Mouse (Mus musculus) urinary bladder, adult 18-20 months (tissue): ENCODE data around the gene Serpine3.
A peak's percentile ranks its signal among the peaks of the same experiment; 100 is the strongest.
"Not testable (repeated sequence)": the region's sequence is repeated elsewhere in the genome, so short reads cannot be mapped to it uniquely, and the experiment has no call there.

Experiments used
- DNase-seq, 2 experiments: peaks; one replicate each; pipeline ENCODE4 v3.0.0; 2022; ENCODE audit warnings: low spot score in 2 of 2, mixed read lengths in 2 of 2

The Serpine3 gene

GRCm38 (mm10) chr14:62663367-62663766, at the start of gene Serpine3:
Gene Serpine3 (plus strand): TSS chr14:62663667.
- no peak for DNase-seq

DNA sequence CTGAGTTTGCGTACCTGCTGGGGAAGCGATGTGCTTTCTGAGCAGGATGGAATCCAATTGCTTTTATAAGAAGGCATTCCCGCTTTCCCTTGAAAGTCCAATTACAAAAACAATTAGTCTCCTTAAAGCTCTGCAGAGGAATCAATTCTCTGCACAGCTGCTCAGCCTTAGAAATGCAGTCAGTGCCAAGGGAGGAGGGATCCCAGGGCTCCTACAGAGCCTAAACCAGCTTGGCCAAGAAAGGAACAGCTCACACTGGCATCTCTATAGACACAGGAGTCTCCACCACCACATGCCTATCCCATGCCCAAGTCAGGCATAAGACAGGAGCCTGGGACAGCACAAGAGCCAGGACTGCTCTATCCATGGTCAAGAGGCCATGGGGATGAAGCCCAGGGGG, 41.1 kb upstream of the Serpine3 start:
- DNase-seq = no peak

GRCm38 (mm10) chr14:62627951-62628350, 35.5 kb upstream of the Serpine3 start:
- no peak for DNase-seq

DNA sequence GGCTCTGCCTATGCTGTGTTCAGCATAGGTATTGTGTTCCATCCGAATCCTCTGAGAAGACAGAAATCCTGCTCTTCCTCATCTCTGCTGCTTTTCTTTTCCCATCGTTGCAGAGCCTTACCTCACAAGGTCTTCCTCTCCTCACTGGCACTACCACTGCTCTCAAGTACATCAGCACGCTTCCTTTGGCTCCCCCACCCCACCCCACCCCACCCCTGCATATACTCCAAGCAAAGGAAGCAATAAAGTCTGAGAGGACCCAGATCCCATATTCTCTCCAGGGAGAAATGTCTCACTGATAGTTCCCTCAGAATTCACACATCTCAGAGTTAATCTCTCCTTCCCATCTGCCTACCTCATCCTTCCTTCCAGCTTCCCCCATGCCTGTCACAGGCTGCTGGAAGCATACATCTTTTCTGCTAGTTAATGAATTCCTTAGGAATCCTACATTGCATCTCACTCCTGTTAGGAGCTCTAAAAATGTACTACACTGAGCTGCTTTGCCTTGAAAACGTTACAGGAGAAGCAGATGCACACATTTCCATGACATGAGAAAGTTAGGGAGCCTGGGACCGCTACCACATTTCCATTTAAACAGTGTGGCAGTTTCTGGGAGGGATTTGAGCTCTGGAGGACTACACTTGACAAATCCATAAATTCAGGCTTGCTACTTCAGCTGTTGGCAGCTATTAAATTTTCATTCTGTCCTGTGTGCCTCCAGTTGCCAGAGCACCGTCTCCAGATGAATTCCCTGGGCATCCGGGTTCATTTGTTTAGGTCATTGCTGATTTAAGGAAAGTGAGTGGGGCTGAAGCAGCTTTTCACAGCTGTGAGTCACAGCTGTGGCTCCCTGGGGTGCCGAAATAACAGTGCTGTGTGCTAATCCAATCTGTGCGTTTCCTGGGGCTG, 25.8 kb upstream of the Serpine3 start:
- no peak for DNase-seq

- no peak for DNase-seq
Measured at GRCm38 (mm10) chr14:62638345-62638702, 25.1 kb upstream of the Serpine3 start.

DNA sequence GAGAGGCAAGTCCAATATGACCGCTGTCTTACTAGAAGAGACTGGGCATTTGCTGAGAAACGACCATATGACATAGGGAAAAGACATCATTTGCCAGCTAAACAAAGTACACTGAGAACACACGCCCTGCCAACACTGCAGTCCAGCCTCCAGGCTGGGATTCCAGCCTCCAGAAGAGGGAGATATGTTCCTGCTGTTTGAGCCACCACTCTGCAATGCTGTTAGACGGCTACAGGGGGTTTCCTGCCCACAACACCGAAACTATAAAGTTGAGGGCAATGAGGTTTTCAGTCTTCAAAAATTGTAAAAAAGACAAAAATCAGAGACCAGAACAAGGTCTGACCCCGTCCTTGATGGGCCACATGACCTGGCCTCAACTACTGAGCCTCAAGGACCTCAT, 24.4 kb upstream of the Serpine3 start:
- no peak for DNase-seq

DNA sequence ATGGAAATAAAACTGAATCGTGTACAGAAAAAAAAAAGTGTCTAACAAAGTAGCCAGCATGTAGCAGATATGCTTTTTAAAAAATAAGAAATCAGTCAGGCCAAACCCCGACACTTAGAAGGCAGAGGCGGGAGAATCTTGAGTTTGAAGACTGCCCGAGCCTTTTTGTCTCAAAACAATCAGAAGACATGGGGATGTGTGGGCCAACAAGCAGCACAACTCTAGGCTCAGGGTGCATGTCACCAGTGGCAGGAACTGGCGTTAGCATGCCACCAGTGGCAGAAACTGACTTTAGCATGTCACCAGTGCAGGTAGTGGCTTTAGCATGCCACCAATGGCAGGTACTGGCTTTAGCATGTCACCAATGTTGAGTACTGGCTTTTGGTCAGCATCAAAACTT, 23.9 kb upstream of the Serpine3 start:
- no peak for DNase-seq

DNA sequence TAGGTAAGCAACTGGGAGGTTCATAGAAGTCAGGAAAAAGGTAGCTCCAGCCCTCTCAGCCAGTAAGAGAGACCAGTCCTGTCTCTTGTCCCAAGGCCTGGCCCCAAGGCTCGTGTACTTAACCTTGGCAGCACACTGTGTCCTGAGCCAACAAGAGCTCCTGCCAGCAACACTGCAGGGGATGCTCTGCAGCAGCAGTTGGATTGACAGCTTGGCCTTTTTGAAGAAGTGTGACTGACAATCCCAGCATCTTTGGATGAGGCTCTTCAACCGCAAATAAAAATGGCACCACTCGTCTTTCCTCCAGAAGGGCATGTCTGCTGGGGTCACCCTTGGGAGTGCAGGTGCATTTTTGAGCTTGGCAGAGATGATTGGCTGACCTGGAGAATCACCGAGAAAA, 23.1 kb upstream of the Serpine3 start:
- no peak for DNase-seq

GRCm38 (mm10) chr14:62642368-62642767, 21.1 kb upstream of the Serpine3 start:
- not testable (repeated sequence) for DNase-seq

GRCm38 (mm10) chr14:62648405-62648804, 15.1 kb upstream of the Serpine3 start:
- DNase-seq = no peak

GRCm38 (mm10) chr14:62650376-62650775, 13.1 kb upstream of the Serpine3 start:
- DNase-seq = no peak

DNA sequence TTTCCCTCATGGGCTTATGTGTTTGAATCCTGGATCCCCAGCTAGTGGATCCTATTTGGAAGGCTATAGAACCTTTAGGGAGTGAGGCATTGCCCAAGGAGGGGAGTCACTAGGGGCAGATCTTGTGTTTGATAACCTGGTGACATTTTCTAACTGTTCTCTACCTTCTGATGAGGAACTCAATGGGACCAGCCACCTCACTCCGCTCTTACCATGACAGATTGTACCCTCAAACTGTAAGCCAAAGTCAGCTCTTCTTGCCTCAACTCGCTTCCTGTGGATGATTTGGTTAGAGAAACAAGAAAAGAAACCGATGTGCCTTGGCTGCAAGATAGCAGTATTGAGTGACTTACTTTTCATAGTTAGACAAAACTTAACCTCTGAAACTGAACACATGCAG, 11.7 kb upstream of the Serpine3 start:
- DNase-seq = no peak

DNA sequence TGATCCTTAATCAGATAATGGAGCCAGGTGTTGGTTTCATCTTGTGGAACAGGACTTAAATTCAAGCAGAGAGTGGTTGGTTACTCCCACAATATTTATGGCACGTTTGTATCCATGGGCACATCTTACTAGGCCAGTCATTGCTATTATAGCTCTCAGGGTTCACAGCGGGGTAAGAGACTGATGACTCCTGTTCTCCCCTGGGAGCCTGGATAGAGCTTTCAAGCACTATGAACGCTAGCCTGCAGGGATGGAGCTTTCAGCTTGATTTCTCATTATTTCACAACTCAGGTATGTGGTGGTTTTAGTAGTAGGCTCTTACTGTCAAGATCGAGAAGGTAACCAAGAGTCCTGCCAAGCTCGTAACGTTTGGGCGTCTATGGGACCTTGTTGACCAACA, 7.5 kb upstream of the Serpine3 start:
- DNase-seq = no peak

- no peak for DNase-seq
Measured at GRCm38 (mm10) chr14:62657469-62657868, 6.0 kb upstream of the Serpine3 start.

- DNase-seq = no peak
Measured at GRCm38 (mm10) chr14:62662381-62662780, 1.1 kb upstream of the Serpine3 start.

DNA sequence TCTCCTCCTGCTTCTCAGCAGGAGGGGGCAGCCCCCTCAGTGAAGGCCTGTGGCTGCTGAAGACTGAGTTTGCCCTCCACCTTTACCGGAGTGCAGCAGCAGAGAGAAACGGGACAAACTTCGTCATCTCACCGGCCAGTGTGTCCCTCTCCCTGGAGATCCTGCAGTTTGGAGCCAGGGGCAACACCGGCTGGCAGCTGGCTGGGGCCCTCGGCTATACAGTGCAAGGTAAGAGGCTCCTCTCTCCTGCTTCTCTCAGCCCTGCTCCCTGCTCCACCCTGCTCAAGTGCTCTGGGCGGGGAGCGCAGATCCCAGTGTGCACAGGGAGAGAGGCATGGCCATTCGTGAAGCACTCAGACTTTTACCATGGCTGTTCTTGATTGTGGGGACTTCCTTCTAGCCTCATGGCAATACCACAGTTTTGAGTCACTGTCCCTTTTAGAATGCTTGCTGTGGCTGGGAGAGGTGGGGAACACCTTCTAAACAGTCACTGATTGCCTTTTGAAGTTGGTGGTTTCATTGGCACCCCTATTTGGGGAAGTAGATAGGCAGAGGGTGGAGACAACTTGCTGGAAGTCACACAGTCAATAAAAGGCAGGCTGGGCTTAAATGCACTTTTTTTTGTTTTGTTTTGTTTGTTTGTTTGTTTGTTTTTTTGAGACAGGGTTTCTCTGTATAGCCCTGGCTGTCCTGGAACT, 1.7 kb downstream of the Serpine3 start:
- DNase-seq = peak; percentile 2 to 3

DNA sequence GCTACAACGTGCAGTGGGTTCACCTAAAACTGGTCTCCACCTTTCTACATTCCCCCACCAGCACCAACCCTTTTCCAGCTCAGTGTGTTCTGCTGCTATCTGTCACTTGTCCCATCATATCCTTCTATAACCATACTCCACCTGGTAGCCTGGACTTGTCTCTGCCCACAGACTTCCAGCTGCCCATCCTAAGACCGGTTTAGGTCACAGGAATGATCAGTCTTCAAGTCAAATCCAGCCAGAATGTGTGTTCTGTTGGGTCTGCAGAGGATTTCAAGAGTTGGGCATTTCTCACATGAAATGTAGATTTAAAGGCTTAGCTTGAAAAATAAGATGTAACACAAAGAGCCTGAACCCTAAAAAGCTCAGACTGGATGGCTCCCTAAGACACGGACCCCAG, 10.2 kb downstream of the Serpine3 start:
- DNase-seq = no peak

DNA sequence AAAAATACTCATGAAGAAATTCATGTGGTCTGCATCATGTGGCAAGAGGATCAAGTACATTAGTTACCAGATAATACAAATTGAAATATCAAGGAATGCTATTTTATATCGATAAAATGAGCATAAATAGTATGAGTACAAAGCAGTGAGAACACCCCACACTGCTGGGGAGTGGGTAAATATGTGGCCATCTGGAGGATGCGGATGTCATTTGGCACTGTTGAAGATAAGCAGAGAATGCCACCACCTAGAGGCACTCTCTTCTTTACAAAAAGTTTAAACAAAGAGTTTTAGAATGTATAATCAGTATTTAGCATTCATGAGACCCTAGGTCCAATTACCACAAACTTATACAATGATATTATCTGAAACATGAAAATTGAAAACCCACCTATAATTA, 54.7 kb downstream of the Serpine3 start:
- DNase-seq = no peak

DNA sequence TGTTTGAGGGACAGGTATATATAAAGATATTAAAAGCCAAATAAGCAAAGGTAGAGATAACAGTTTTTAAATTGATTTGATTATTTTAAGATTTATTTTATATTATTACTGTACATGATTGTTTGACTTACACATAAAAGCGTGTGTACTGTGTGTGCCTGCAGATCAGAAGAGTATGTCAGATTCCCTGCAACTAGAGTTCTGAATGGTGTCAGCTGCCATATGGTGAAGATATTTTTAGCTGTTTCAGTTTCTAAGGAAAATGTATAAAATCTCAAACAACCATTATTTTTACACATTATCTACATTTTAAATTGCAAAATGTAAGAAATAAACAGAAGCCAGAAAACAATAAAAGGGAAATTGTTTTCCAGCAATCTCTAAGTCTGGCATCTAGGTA, 58.2 kb downstream of the Serpine3 start:
- DNase-seq = no peak

- DNase-seq = no peak
Measured at GRCm38 (mm10) chr14:62724560-62724959, 61.1 kb downstream of the Serpine3 start.

- DNase-seq = no peak
Measured at GRCm38 (mm10) chr14:62731902-62732301, 68.4 kb downstream of the Serpine3 start.

DNA sequence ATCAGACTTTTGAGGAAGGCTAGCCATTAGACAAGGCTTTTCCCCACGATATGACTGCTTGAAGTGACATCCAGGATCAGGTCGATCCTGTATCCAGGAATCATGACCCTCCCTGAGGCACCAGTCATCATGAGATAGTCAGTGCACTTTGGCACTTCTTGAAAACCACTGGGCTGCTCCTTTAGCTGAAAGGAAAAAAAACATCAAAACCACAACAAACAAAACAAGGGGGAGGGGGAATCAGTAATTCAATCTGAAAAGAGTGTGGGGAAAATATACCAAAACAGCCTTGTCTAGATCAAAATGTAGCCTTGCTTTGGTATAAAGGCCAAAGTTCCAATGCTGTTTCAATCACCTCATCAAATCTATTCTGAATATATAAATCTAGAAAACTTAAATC, 70.2 kb downstream of the Serpine3 start:
- DNase-seq = no peak

GRCm38 (mm10) chr14:62735646-62736045, 72.2 kb downstream of the Serpine3 start:
- no peak for DNase-seq
